Mouse (Mus musculus) kidney, adult 8-10 months (tissue): Measurements from ENCODE around the gene Psmg4.

Experiments
- DNase-seq, 2 experiments: peaks; one replicate each; pipeline ENCODE4 v3.0.0; 2022

The Psmg4 gene

GRCm38 (mm10) chr13:34162491-34163303 lies at the start of gene Psmg4:
Gene Psmg4 (plus strand): TSS chr13:34162964.
- DNase-seq = peak; percentile 92 to 95

DNA sequence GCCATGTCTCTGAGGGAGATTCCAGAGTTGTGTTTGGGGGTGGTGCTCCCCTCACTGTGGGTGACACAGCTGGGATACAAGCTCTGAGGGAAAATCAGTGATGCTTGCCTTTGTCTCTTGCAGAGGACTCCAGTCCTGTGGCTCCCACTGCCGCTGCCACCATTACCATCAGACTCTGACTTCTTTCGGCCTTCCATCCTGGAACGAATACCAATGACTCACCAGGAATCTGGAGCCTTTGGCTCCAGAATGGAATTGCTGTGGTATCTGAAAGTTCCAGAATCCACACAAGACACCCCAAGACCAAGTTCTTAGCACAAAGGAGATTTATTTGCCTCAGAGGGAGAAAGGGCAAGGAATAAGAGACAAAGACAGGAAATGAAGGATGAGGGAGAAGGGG lies 49.7 kb upstream of the Psmg4 start:
- DNase-seq = no peak

- DNase-seq = no peak
These were observed 48.1 kb upstream of the Psmg4 start for GRCm38 (mm10) chr13:34114654-34115053.

- no peak for DNase-seq
These were observed 46.3 kb upstream of the Psmg4 start for GRCm38 (mm10) chr13:34116508-34116907.

GRCm38 (mm10) chr13:34118816-34119215 lies 43.9 kb upstream of the Psmg4 start:
- no peak for DNase-seq

DNA sequence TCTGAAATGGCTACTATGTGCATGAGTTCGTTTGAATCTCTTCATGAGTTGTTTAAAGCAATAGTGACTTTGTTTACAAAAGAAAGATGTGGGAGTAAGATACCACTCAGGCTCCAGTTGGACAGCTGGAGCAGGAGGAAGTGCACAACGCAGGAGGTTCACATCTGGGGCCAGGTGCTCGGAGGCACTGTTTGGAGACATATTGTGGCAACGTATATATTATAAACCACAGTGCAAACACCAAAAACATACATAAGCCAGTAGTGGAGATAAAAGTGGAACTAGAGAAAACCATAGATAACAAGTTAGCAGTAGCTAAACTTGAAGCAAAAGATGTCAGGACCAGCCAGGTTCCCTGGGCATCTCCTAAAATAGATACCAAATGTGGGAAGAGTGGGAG lies 43.4 kb upstream of the Psmg4 start:
- no peak for DNase-seq

GRCm38 (mm10) chr13:34120536-34120935 lies 42.2 kb upstream of the Psmg4 start:
- no peak for DNase-seq

DNA sequence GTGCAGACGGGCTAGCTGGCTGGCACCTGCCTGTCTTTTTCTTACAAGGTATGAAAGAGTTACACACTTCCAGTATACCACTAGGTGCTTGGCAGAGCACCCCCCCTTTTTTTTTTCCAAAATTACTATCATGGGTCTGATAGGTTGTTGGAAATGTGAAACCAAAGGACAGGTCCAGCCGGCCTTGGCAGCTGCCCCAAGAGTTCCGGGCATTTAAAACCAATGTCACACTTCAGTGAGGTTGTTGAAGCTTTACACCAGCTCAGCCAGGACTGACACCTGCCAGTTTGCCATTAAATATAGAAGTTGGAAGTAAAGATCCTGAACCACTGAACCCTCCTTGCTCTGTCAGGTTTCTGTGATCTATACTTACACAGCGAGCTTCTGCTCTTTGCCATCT lies 37.1 kb upstream of the Psmg4 start:
- peak; percentile 57 to 68 for DNase-seq

- DNase-seq = peak in 1 of 2 experiments; percentile 36
These were observed 34.3 kb upstream of the Psmg4 start for GRCm38 (mm10) chr13:34128276-34129114.

GRCm38 (mm10) chr13:34129485-34130225 lies 33.1 kb upstream of the Psmg4 start:
- DNase-seq = peak; percentile 61 to 75

DNA sequence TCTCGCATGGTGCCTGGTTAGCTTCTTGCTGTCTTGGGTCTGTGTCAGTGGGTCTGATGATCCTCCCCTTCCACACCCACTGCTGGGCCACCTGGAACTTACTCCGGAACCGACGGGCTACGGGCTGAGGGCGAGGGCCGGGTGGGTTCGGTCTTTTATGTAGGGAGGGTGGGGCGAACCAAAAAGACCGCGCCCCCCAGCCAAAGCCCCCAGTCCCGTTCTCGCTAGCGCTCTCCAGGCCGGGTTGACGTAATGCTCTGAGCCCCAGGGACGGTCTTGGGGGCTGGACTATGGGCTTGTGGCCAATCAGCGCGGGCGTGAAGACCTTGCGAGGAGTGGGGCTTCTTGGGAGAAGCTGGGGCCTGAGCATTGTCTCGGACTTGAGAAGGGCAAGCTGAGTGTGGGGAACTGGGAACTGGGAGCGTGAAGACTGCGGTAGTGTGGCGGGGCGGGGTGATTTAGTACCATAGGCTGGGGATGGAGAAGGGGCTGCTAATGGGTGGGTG lies 32.5 kb upstream of the Psmg4 start, which contains the start of gene Tubb2b:
TSS of gene Tubb2b (minus strand) at position 241 of the 506 bp plus-strand sequence.
- DNase-seq = peak in 1 of 2 experiments; percentile 38

- no peak for DNase-seq
These were observed 31.6 kb upstream of the Psmg4 start for GRCm38 (mm10) chr13:34131011-34131707.

DNA sequence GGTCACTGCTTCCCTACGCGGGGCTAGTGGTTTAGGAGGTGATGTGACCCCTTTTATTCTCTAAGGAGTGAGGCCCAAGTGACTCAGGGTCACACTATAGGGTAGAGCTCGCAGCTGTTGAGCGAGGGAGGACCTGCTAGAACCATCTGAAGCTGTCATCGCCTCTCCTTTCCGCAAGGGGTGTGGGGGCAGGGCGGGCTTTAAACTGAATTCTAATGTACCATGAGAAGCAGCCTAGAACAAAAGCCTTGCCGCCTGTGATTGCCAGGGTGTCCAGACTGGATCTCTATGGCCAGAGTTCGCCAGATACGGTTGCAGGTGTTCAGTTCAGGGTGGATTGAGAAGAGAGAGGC lies 31.1 kb upstream of the Psmg4 start:
- peak in 1 of 2 experiments; percentile 23 for DNase-seq

GRCm38 (mm10) chr13:34132299-34132698 lies 30.5 kb upstream of the Psmg4 start:
- no peak for DNase-seq

DNA sequence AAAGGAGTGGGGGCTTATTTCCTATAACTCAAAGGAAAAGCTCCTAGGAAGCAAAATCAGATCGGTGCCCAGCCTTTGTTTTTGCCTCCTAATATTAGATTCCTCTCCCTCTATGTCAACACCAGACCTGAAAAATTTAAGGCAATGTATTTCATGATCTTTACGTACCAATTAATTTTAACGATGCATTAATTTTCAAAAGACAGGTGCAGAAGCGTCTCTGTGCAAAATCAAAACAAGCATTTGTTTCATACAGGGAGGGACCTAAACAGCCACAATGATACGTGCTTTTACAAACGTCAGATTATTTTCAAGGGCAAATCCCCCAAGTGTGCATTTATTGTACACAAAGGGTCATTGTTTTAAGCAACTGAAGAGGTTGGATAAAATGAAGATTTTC lies 29.9 kb upstream of the Psmg4 start:
- DNase-seq = no peak

GRCm38 (mm10) chr13:34133326-34134071 lies 29.3 kb upstream of the Psmg4 start:
- no peak for DNase-seq

DNA sequence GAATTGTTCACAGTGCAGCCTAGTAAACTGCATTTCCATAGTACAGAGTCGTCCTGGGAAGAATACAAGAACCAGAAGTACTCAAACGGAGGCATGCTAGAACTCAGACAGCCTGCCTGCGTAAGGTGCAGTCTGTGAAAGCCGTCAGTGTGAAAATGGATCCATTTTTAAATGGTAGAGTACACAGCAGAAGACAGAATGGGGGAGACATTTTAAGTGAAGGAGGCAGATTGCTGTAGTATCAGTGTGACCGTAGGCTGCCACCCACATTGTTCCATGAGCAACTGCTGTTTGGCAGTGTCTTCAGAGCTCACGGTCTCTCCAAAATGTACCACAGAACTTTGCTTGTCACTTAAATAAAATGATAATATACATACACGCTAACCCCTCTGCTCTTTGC lies 28.5 kb upstream of the Psmg4 start:
- DNase-seq = no peak

- no peak for DNase-seq
These were observed 26.2 kb upstream of the Psmg4 start for GRCm38 (mm10) chr13:34136605-34137004.

DNA sequence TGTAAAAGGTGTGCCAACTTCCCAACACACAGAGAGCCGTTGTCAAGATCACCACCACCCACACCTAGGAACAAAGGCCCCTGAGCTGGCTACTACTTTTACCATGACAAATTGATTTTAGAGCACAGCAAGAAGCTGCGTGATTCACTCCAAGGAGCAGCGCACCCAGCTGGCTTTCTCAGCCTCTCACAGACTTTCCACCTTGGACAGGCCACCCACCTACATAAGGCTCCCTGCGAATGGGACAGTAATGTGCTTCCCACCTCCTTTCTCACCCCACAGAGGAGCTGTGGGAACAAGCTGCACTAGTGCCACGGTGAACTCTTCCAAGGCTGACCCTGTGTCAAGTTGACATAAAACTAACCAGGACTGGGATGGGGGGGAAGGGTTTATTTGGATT lies 19.4 kb upstream of the Psmg4 start:
- no peak for DNase-seq

GRCm38 (mm10) chr13:34146916-34147315 lies 15.8 kb upstream of the Psmg4 start:
- no peak for DNase-seq

GRCm38 (mm10) chr13:34148181-34148580 lies 14.6 kb upstream of the Psmg4 start:
- DNase-seq = no peak
